Mouse (Mus musculus) midbrain, postnatal 0 days (tissue): Measurements from ENCODE around the gene Itm2b. TPM values are rescaled to one million over a fixed set of nuclear protein-coding genes. Genes with fewer than 3 reads are reported as not detected.

Experiments
- ATAC-seq: fragments of 200-750 bp; cut with Nextera tagmentation; 2 replicates; pipeline ENCODE4 v1.8.0; 2017; ENCODE audit warnings: moderate number of reproducible peaks, mild to moderate bottlenecking, moderate TSS enrichment, moderate library complexity; ENCODE audit not compliant: low FRiP score
- DNase-seq: peaks from one replicate; pipeline ENCODE4 v3.0.0-alpha.2; 2015; ENCODE audit warnings: low spot score
- H3K27ac ChIP-seq: fragments of 300-500 bp; sonication (generic); 2 replicates; pipeline ENCODE4 v1.5.1; 2014; ENCODE audit warnings: low read depth, mild to moderate bottlenecking, low read length, mixed read lengths
- H3K27me3 ChIP-seq: fragments of 300-500 bp; sonication (generic); 2 replicates; pipeline ENCODE4 v1.6.1; 2014; ENCODE audit warnings: low read length, control low read depth, mixed read lengths; ENCODE audit not compliant: insufficient read depth
- H3K36me3 ChIP-seq: fragments of 300-500 bp; sonication (generic); 2 replicates; pipeline ENCODE4 v1.6.1; 2014; ENCODE audit warnings: low read length, control low read depth, mixed read lengths; ENCODE audit not compliant: insufficient read depth
- H3K4me1 ChIP-seq: fragments of 300-500 bp; sonication (generic); 2 replicates; pipeline ENCODE4 v1.6.1; 2014; ENCODE audit warnings: mild to moderate bottlenecking, control low read depth, antibody characterized with exemption, low read length, mixed read lengths; ENCODE audit not compliant: insufficient read depth
- H3K4me2 ChIP-seq: fragments of 300-500 bp; sonication (generic); 2 replicates; pipeline ENCODE4 v1.6.1; 2014; ENCODE audit warnings: low read depth, mild to moderate bottlenecking, low read length, mixed read lengths; ENCODE audit not compliant: poor library complexity, severe bottlenecking
- H3K4me3 ChIP-seq: fragments of 300-500 bp; sonication (generic); 2 replicates; pipeline ENCODE4 v1.5.1; 2014; ENCODE audit warnings: low read depth, mild to moderate bottlenecking, low read length, moderate library complexity
- H3K9ac ChIP-seq: fragments of 300-500 bp; sonication (generic); replicated peaks from 2 replicates; pipeline ENCODE4 v1.6.1; 2014; ENCODE audit warnings: mild to moderate bottlenecking, low read length, moderate library complexity, mixed read lengths; ENCODE audit not compliant: poor library complexity, severe bottlenecking
- H3K9me3 ChIP-seq: fragments of 300-500 bp; sonication (generic); 2 replicates; pipeline ENCODE4 v1.6.1; 2016; ENCODE audit warnings: low read length, control low read depth
- CTCF ChIP-seq: IDR thresholded peaks from 2 replicates; pipeline ENCODE4 v1.5.1; 2016; ENCODE audit warnings: antibody characterized with exemption, mild to moderate bottlenecking
- WGBS: fragments of 180-500 bp; shearing (Covaris S2); extraction: QIAGEN DNeasy Blood & Tissue Kit; methylation state at CpG from one replicate; pipeline ENCODE4 v1.1.7; 2014; 5-methylcytosine and 5-hydroxymethylcytosine counted together
- polyA plus RNA-seq: library from polyadenylated mRNA; unstranded; fragments of >200 nt; fragmentation: Nextera tagmentation; extraction: Ambion mirVana; gene quantifications from 2 replicates; pipeline ENCODE4 v1.2.1, GENCODE M21; 2015
- total RNA-seq: library from RNA; depleted of rRNA; stranded (reverse); fragments of >200 nt; gene quantifications from 2 replicates; pipeline ENCODE4 v1.2.3, GENCODE M21; 2014

Gene Itm2b
- total and polyA plus RNA-seq, 2 experiments from 2014 or later, result 427 to 855 TPM

DNA sequence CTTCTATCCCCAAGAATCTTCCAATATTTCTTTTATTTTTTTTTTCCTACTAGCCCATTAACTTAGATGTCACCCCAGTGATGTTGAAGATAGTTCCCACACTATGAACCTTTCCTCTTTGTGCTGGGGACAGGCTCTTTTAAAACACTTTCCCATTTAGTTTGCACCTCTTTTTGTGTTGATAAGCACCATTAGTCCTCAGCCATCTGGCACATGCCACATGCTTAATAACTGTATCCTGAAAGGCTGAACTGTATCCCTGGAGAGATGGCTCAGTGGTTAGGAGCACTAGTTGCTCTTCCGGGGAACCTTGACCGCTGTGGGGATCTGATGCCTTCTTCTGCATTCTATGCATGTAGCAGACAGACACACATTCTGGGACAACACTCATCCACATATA, 37.5 kb upstream of the Itm2b start:
- no peaks in the 10 kb centered on the region for H3K9me3 ChIP-seq
- H3K4me1 ChIP-seq, result no peaks in the 10 kb centered on the region
- DNase-seq (no peak), ATAC-seq (no peak)
- H3K27ac ChIP-seq, result no peak overlapping the region
- H3K36me3 ChIP-seq, result no peaks in the 10 kb centered on the region
- no peak overlapping the region for H3K4me3 ChIP-seq
- 92% methylated on average over 2 of the region's 2 CpGs for WGBS
- no peak for TF ChIP-seq CTCF
- no peak overlapping the region for H3K9ac ChIP-seq
- no peak overlapping the region for H3K4me2 ChIP-seq
- no peaks in the 10 kb centered on the region for H3K27me3 ChIP-seq

DNA sequence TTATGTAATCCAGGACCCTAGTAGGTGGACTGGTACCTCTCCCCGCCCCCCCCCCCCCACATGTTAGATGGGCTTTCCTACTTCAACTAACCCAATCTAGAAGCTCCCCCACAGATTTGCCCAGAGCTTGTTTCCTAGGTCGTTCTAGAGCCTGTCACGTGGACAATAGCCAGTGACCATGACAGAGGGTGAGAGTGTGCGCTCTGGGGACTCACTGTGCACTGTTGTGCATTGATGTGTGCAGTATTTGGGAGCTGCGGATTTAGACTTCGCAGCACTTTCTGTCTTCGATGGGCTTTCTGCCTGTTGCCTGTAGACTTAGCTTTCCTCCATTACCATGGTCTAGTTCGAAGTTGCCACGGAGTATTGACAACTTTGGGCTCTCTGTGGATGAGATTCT, 36.5 kb upstream of the Itm2b start:
- H3K9ac ChIP-seq, result no peak overlapping the region
- no peak overlapping the region for H3K4me2 ChIP-seq
- H3K36me3 ChIP-seq, result no peaks in the 10 kb centered on the region
- no peak for TF ChIP-seq CTCF
- H3K9me3 ChIP-seq, result no peaks in the 10 kb centered on the region
- H3K4me1 ChIP-seq, result no peaks in the 10 kb centered on the region
- WGBS, result 82% methylated on average over 9 of the region's 9 CpGs
- H3K27me3 ChIP-seq, result no peaks in the 10 kb centered on the region
- H3K27ac ChIP-seq, result no peak overlapping the region
- H3K4me3 ChIP-seq, result no peak overlapping the region
- DNase-seq (no peak), ATAC-seq (no peak)

DNA sequence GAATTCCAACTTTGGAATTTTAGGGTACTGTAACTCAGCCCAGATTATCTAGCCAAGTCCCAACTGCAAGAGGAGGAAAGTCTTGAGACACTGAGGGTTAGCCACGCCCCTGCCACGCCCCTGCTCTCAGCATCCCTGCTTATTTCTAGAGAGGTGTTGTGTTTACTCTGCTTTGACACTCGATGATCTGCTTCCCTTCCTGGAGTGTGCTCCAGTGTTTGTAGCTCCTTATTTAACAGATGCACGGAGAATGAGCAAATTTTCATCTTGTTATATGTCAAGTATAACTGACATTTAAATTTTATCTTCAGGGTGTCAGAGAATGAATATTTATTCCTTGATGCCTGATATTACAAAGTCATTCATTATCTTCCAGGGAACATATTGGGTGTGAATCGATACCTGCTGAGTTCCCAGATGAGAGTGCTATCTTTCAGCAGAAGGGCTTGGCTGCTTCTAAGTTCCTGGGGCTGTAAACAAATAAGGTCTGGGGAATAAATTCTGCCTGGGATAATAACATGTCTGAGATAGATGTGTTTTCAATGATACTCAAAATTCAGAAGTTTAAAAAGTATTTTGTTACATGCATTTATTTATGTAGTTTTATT, 35.2 kb upstream of the Itm2b start:
- no peaks in the 10 kb centered on the region for H3K9me3 ChIP-seq
- 29% methylated on average over 5 of the region's 5 CpGs for WGBS
- no peak overlapping the region for H3K4me3 ChIP-seq
- H3K36me3 ChIP-seq, result no peaks in the 10 kb centered on the region
- H3K27me3 ChIP-seq, result no peaks in the 10 kb centered on the region
- no peak overlapping the region for H3K27ac ChIP-seq
- no peak for ATAC-seq
- TF ChIP-seq CTCF, result no peak
- H3K4me2 ChIP-seq, result no peak overlapping the region
- no peaks in the 10 kb centered on the region for H3K4me1 ChIP-seq
- DNase-seq, result no peak
- no peak overlapping the region for H3K9ac ChIP-seq

DNA sequence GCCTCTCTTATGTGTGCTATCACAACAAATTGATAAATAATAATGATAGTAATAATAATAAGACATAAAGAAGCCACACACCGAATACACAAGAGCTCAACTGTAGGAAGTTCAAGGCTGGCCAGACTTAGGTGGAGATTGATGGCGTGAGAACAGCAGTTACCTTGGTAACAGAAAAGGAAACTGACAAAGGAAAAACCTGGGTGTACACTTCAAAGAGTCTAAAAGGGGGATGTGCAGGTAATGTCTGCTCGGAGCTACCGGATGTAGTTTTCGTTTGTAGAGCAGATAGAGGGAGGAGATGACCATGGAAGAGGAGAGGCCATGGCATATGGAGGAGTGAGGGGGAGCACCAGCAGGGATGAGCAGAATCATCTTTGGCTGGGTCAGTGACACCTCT, 31.4 kb upstream of the Itm2b start:
- H3K9ac ChIP-seq, result no peak overlapping the region
- WGBS, result 63% methylated on average over 5 of the region's 5 CpGs
- TF ChIP-seq CTCF, result no peak
- no peaks in the 10 kb centered on the region for H3K4me1 ChIP-seq
- no peaks in the 10 kb centered on the region for H3K27me3 ChIP-seq
- no peak overlapping the region for H3K27ac ChIP-seq
- H3K9me3 ChIP-seq, result no peaks in the 10 kb centered on the region
- no peak overlapping the region for H3K4me2 ChIP-seq
- no peaks in the 10 kb centered on the region for H3K36me3 ChIP-seq
- no peak for DNase-seq
- ATAC-seq, result no peak
- H3K4me3 ChIP-seq, result no peak overlapping the region

DNA sequence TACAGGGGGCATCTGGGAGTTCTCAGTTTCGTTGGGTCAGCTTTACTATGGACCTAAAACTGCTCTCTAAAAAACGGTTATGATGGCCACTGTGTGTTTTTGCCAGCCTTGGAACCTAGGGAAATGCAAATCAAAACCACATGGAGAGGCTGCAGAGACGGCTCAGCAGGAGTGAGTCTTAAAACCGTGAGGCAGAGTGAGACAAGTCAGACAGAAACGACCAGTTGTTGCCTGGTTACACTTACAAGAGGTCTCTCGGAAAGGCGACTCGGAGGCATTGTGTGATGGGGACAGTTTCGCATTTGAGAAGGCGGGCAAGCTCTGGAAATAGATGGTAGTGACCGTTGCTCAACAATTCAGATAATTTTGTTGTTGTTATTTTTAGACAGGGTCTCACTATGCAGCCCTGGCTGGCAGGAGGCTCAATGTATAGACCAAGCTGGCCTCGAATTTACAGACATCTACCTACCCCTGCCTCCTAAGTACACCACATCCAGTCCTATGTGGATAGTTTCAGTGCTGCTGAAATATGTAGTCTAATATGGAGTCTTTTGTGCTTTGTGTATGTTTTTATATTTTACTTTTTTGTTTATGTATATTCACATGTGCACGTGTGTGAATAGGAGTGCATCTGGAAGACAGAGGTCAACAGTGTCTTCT, 30.4 kb upstream of the Itm2b start:
- Histone ChIP-seq H3K36me3 (no peaks in the 10 kb centered on the region), H3K27me3 (no peaks in the 10 kb centered on the region), H3K27ac (no peak overlapping the region), H3K4me3 (no peak overlapping the region), H3K4me2 (no peak overlapping the region), H3K4me1 (no peaks in the 10 kb centered on the region), H3K9ac (no peak overlapping the region), H3K9me3 (no peaks in the 10 kb centered on the region)
- no peak for TF ChIP-seq CTCF
- ATAC-seq (no peak), DNase-seq (peak; percentile 44)
- WGBS, result 23% methylated on average over 13 of the region's 13 CpGs

DNA sequence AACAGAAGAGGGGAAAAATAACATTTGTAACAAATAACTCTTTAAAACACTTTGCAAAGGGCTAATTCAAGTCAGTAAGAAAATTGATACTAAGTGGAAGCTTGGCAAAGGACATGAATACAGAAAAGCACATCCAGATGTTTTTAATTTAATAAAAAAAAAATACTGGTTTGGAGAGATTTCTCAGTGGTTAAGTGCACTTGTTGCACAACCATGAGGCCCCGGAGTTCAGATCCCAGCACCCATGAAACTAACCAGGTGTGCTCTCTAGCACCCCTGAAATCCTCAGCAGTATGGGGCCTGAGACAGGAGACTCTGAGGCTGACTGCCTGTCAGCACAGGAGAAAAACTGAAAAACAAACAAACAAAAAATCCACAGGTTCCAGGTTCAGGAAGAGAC, 26.6 kb upstream of the Itm2b start:
- DNase-seq (no peak), ATAC-seq (no peak)
- H3K4me3 ChIP-seq, result no peak overlapping the region
- H3K36me3 ChIP-seq, result no peaks in the 10 kb centered on the region
- no peaks in the 10 kb centered on the region for H3K27me3 ChIP-seq
- no peak overlapping the region for H3K9ac ChIP-seq
- WGBS, result 89% methylated on average over 1 of the region's 1 CpGs
- no peaks in the 10 kb centered on the region for H3K9me3 ChIP-seq
- H3K27ac ChIP-seq, result no peak overlapping the region
- H3K4me2 ChIP-seq, result no peak overlapping the region
- no peak for TF ChIP-seq CTCF
- no peaks in the 10 kb centered on the region for H3K4me1 ChIP-seq
